13 mouse cellular contexts compared by ENCODE assay signal in the genomic region with DNA sequence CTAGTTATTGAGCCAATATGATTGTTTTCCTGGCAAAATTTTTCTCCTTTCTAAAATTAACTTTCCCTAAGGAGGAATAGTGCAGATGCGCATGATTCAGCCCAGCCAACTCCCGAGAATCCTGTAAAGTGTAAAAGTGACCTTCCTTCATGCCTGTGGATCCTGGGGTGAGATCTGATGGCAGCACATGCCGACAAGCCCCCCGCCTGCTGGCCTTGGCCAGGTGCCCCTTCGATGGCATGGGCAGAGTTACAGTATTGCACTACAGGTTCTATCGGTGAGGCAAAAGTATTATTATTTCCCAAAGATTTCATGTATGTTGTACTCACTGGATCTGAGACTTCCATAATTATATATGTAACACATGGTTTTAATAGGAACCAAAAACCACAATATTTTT.
"Had no signal": no experiment of that assay in that cellular context is flagged by ENCODE, and none has a peak within 500 bp of the region (broad histone marks: within the 10 kb centered on the region; RNA-seq: fewer than 3 reads in every experiment).

No protein-coding gene starts in this region.

- H3K27ac ChIP-seq: liver, embryonic 14.5 days; lung, embryonic 15.5 days; midbrain, embryonic 10.5 days; midbrain, embryonic 13.5 days; neural tube, embryonic 13.5 days had no signal

- H3K4me2 ChIP-seq: lung, embryonic 15.5 days; midbrain, embryonic 13.5 days; neural tube, embryonic 13.5 days had no signal

- H3K9me3 ChIP-seq: lung, embryonic 15.5 days; megakaryocyte, embryonic 14.5 days; midbrain, embryonic 10.5 days; midbrain, embryonic 13.5 days; neural tube, embryonic 13.5 days had no signal

- H3K9ac ChIP-seq: liver, embryonic 14.5 days; lung, embryonic 15.5 days; midbrain, embryonic 13.5 days; neural tube, embryonic 13.5 days had no signal

- H3K36me3 ChIP-seq: lung, embryonic 15.5 days; midbrain, embryonic 10.5 days; midbrain, embryonic 13.5 days; neural tube, embryonic 13.5 days had no signal

- DNase-seq: lung, adult 18-20 months; lung, postnatal 10 days; lung, postnatal 36 days; thymus, adult 18-20 months; thymus, postnatal 36 days had no signal

- ATAC-seq: midbrain, embryonic 13.5 days; midbrain, embryonic 16.5 days had no signal

- H3K4me3 ChIP-seq: lung, embryonic 15.5 days; megakaryocyte, embryonic 14.5 days; midbrain, embryonic 10.5 days; midbrain, embryonic 13.5 days; myocyte; neural tube, embryonic 13.5 days had no signal
